Mouse (Mus musculus) bone marrow macrophage, adult 2 months (primary cell): Measurements from ENCODE around the gene Arid1b.

Experiments used
- CTCF ChIP-seq: IDR thresholded peaks from 2 replicates; pipeline ENCODE4 v1.5.1; 2012; ENCODE audit warnings: low read depth, mild to moderate bottlenecking, low read length, moderate library complexity
- POLR2A ChIP-seq: IDR thresholded peaks from 2 replicates; pipeline ENCODE4 v1.6.1; 2012; ENCODE audit warnings: mild to moderate bottlenecking, low read depth, low read length, borderline replicate concordance

DNA sequence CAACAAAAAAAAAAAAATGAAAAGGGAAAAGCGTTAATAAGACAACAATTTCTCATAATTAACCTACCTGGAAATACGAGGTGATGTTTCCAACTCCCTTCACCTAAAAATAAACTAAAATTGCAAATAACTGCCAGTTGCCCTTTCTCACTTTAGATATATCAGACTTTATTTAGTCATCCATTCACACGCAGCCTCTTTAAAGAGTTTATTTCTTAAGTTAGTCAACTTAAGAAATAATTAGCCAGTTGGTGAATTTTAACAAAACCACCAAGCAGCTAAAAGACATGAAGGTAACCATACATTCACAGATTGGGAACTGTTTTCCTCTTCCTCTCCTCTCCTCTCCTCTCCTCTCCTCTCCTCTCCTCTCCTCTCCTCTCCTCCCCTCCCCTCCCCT lies 26.1 kb upstream of the Arid1b start:
- no peak for TF ChIP-seq CTCF
- TF ChIP-seq POLR2A = no peak
